Mouse (Mus musculus) G1E (cell line): Measurements from ENCODE around the gene Gja10.

Experiments used
- CTCF ChIP-seq: IDR thresholded peaks from 2 replicates; pipeline ENCODE4 v1.5.1; 2012; ENCODE audit warnings: low read depth, low read length, inconsistent platforms, mixed read lengths
- GATA1 ChIP-seq: IDR thresholded peaks from 2 replicates; pipeline ENCODE4 v1.6.1; 2012; ENCODE audit warnings: borderline replicate concordance, low read length, inconsistent platforms, mixed read lengths
- POLR2AphosphoS5 ChIP-seq: IDR thresholded peaks from 2 replicates; pipeline ENCODE4 v1.6.1; 2012; ENCODE audit warnings: low read depth, low read length, inconsistent platforms; ENCODE audit not compliant: insufficient replicate concordance

- no peak for TF ChIP-seq CTCF
- TF ChIP-seq GATA1, result no peak
- TF ChIP-seq POLR2AphosphoS5, result no peak
Observed at GRCm38 (mm10) chr4:32615034-32615881, 12.7 kb upstream of the Gja10 start, which contains the start of gene Casp8ap2.
